Mouse (Mus musculus) heart, postnatal 25 days (tissue): Measurements from ENCODE around the gene Sult5a1. TPM values are rescaled to one million over a fixed set of nuclear protein-coding genes. Genes with fewer than 3 reads are reported as not detected.
"Not testable (repeated sequence)": the region's sequence is repeated elsewhere in the genome, so short reads cannot be mapped to it uniquely, and the experiment has no call there.

Experiments used
- DNase-seq: peaks from one replicate; pipeline ENCODE4 v3.0.0; 2022; ENCODE audit warnings: low spot score
- intact Hi-C: fragments of 180-260 bp; cut with DNase I; formaldehyde crosslinking; loops from one replicate; pipeline ENCODE4 v1.15.1; 2025
- total RNA-seq, 2 experiments: library from RNA; stranded (reverse); gene quantifications; 2 replicates each; pipeline ENCODE4 v1.2.3; 2021

Gene Sult5a1
- 1 to 10 TPM in 1 of 2 experiments, under 1 TPM in 1; 0.56 to 1.1 TPM for total RNA-seq

- intact Hi-C loops: no loop called here
- DNase-seq: no peak
These were observed at the start of gene Sult5a1 for GRCm38 (mm10) chr8:123157888-123158465. TSS of gene Sult5a1 (minus strand) at chr8:123158315.

DNA sequence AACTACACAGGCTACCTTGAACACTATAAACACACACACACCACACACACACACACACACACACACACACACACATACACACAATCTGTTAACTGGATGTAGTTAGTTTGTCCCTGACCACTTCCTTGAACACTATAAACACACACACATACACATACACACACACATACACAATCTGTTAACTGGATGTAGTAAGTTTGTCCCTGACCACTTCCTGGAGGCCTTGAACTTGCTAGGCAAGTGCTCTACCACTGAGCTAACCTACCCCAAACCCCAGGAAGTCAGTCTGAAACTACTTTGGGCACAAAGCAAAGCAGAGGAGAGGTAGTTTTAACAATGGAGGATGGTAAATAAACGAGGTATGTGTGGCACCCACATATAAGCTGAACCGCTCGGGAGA is 45.5 kb upstream of the Sult5a1 start:
- intact Hi-C loops: loop anchor here (10.0 kb wide), 2 partner anchors 299 to 369 kb away; no protein-coding TSS in a partner anchor
- DNase-seq: no peak

- intact Hi-C loops: loop anchor here (1.0 to 10.0 kb wide), 3 partner anchors 96 to 367 kb away; no protein-coding TSS in a partner anchor
- DNase-seq: peak; percentile 22
These were observed 44.2 kb upstream of the Sult5a1 start for GRCm38 (mm10) chr8:123202288-123202687.

GRCm38 (mm10) chr8:123199864-123200263 is 41.7 kb upstream of the Sult5a1 start:
- intact Hi-C loops: loop anchor here (10.0 kb wide), 2 partner anchors 295 to 365 kb away; no protein-coding TSS in a partner anchor

DNA sequence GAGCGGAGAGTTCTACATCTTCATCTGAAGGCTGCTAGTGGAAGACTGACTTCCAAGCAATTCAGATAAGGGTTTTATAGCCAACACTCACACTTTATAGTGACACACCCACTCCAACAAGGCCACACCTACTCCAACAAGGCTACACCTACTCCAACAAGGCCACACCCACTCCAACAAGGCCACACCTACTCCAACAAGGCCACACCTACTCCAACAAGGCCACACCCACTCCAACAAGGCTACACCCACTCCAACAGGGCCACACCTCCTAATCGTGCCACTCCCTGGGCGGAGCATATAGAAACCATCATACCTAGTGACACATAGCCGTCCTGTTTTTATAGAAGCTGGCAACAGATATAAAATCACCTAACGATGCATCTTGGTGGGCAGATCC is 38.9 kb upstream of the Sult5a1 start:
- DNase-seq, intact Hi-C loops: not testable (repeated sequence)

More at GRCm38 (mm10) chr8:123199864-123200263, 41.7 kb upstream of the Sult5a1 start:
- DNase-seq: no peak

DNA sequence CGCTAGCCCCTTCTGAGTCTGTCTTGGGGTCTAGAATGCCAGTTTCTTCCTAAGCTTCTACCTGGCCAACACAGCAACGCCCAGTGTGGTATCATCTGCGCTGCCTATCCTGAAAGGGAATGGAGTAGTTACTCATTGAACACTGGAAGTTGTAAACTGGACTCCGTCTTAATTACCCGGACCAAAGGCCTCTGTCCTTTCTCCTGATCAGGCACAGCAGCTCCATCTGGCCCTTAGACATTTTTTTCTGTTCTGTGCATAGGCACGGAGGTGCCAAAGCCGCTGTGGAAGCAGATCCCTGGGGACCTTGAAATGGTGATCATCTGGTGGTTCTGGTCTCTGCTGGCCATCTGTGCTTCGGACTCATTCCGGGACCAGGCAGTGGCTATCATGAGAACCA is 35.7 kb upstream of the Sult5a1 start:
- no peak for DNase-seq
- intact Hi-C loops: no loop called here

- intact Hi-C loops: no loop called here
These were observed 33.8 kb upstream of the Sult5a1 start for GRCm38 (mm10) chr8:123191908-123192307.

GRCm38 (mm10) chr8:123190678-123191077 is 32.6 kb upstream of the Sult5a1 start:
- DNase-seq: peak; percentile 61
- intact Hi-C loops: no loop called here

More at GRCm38 (mm10) chr8:123191908-123192307, 33.8 kb upstream of the Sult5a1 start:
- DNase-seq: no peak

- no peak for DNase-seq
- intact Hi-C loops: loop anchor here (5.0 kb wide), 2 partner anchors 42 to 82 kb away; no protein-coding TSS in a partner anchor
These were observed 30.7 kb upstream of the Sult5a1 start for GRCm38 (mm10) chr8:123188841-123189240.

- intact Hi-C loops: loop anchor here (5.0 kb wide), 2 partner anchors 41 to 81 kb away; no protein-coding TSS in a partner anchor
- no peak for DNase-seq
These were observed 29.9 kb upstream of the Sult5a1 start for GRCm38 (mm10) chr8:123188006-123188405.

- intact Hi-C loops: loop anchor here (5.0 kb wide), 2 partner anchors 38 to 78 kb away; no protein-coding TSS in a partner anchor
- DNase-seq: peak; percentile 73
These were observed 27.7 kb upstream of the Sult5a1 start, which contains the start of gene Dpep1 for GRCm38 (mm10) chr8:123185566-123186409. TSS of gene Dpep1 (plus strand) at chr8:123186242.

DNA sequence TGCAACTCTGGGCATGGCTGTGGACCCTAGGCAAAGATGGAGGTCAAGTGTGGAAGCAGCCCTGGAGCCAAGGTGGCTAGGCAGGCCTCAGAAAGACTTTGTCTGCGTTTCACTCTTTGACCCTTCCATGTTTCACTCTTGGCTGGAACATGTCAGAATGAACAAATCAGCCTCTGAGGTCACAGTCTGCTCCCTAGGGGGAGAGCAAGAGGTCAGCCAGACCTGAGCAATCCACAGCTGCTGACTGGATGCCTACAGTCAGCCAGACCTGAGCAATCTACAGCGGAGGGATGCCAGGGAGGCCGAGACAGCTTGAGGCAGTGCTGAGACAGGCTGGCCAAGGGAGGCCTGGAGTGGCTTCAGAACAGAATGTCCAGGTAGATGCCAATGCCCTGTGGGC is 23.3 kb upstream of the Sult5a1 start:
- intact Hi-C loops: no loop called here
- DNase-seq: peak; percentile 58

DNA sequence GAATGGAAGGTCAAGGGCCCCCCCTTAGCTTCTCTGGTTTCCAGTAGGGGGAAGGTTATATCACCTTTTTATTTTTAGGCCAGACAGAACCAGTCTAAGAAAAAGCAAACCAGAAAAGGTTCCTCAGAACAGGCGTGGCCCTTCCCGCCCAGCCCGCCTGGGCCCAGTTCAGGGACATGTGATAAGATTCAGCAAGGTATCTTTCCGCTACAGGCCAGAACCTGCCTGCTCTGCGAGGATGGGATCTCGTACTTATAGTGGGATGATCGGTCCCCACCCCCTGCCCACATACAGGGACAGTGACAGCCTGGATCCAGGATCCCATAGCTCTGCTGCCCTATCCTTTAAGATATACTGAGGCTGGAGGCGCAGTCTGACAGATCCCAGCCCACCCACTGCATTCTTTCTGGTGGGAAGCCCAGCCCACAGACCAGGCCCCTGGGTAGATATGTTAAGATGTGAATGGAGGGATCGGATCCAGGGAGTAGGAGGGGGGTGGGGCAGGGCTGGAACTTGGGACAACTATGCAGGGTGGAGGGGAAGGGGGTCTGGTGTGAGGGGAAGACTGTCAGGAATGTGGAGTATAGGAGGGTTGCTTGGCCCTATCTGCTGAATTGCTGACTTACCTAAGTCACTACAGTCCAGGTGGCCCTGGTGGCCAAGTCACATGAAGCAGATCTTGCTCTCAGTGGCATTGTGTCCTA is 1.9 kb downstream of the Sult5a1 start:
- intact Hi-C loops: no loop called here
- DNase-seq: no peak

GRCm38 (mm10) chr8:123155177-123155576 is 2.9 kb downstream of the Sult5a1 start:
- intact Hi-C loops: no loop called here
- no peak for DNase-seq

GRCm38 (mm10) chr8:123150737-123151171 is 7.4 kb downstream of the Sult5a1 start:
- no peak for DNase-seq
- intact Hi-C loops: no loop called here

GRCm38 (mm10) chr8:123146390-123146789 is 11.7 kb downstream of the Sult5a1 start:
- intact Hi-C loops: loop anchor here (5.0 kb wide), 1 partner anchor 41 kb away; the partner anchor contains the start of gene Dpep1
- peak; percentile 45 for DNase-seq

- DNase-seq: no peak
- intact Hi-C loops: loop anchor here (5.0 kb wide), 1 partner anchor 42 kb away; the partner anchor contains the start of gene Dpep1
These were observed 12.8 kb downstream of the Sult5a1 start for GRCm38 (mm10) chr8:123145279-123145678.

- intact Hi-C loops: no loop called here
- DNase-seq: peak; percentile 75
These were observed 16.2 kb downstream of the Sult5a1 start for GRCm38 (mm10) chr8:123141741-123142462.

- intact Hi-C loops: no loop called here
- DNase-seq: no peak
These were observed 19.4 kb downstream of the Sult5a1 start for GRCm38 (mm10) chr8:123138741-123139140.
